Mouse (Mus musculus) MEL (cell line): ENCODE results near the gene Copz2. TPM values are rescaled to one million over a fixed set of nuclear protein-coding genes. Genes with fewer than 3 reads are reported as not detected.

Experiments
- DNase-seq: peaks from one replicate; pipeline ENCODE4 v3.0.0; 2011; ENCODE audit warnings: low read depth, low spot score
- H3K27ac ChIP-seq: 2 replicates; pipeline ENCODE4 v1.5.1; 2012; ENCODE audit warnings: low read depth, mild to moderate bottlenecking, control low read depth, low read length, moderate library complexity; ENCODE audit not compliant: control insufficient read depth
- H3K27me3 ChIP-seq, 2 experiments: fragments of 150-350 bp in 1 of 2; sonication (generic) in 1 of 2; 2 replicates each; pipeline ENCODE4 v1.6.1; 2012; ENCODE audit warnings: low read length in 2 of 2, mild to moderate bottlenecking in 2 of 2, improper control_type of control experiment in 1 of 2, moderate library complexity in 1 of 2; ENCODE audit not compliant: insufficient read depth in 2 of 2, control insufficient read depth in 1 of 2
- H3K36me3 ChIP-seq, 2 experiments: 2 replicates each; pipeline ENCODE4 v1.6.1; 2012 to 2014; ENCODE audit warnings: low read length in 2 of 2, improper control_type of control experiment in 1 of 2, inconsistent platforms in 1 of 2, mild to moderate bottlenecking in 1 of 2; ENCODE audit not compliant: insufficient read depth in 2 of 2, control insufficient read depth in 1 of 2
- H3K4me1 ChIP-seq, 2 experiments: fragments of 150-350 bp in 1 of 2; sonication (generic) in 1 of 2; 2 replicates each; pipeline ENCODE4 v1.6.1; 2012; ENCODE audit warnings: low read length in 2 of 2, improper control_type of control experiment in 1 of 2, mild to moderate bottlenecking in 1 of 2; ENCODE audit not compliant: insufficient read depth in 2 of 2, control insufficient read depth in 1 of 2
- H3K4me3 ChIP-seq, 2 experiments: fragments of 150-350 bp in 1 of 2; sonication (generic) in 1 of 2; 2 replicates each; pipeline ENCODE4 v1.5.1; 2012; ENCODE audit warnings: low read depth in 2 of 2, low read length in 2 of 2, mild to moderate bottlenecking in 2 of 2, moderate library complexity in 2 of 2, control low read depth in 1 of 2, improper control_type of control experiment in 1 of 2; ENCODE audit not compliant: control insufficient read depth in 1 of 2, insufficient read depth in 1 of 2
- H3K79me2 ChIP-seq: 2 replicates; pipeline ENCODE4 v1.6.1; 2012; ENCODE audit warnings: mild to moderate bottlenecking, low read length, moderate library complexity; ENCODE audit not compliant: control insufficient read depth, poor library complexity, insufficient read depth
- H3K9ac ChIP-seq: 2 replicates; pipeline ENCODE4 v1.6.1; 2012; ENCODE audit warnings: low read depth, mild to moderate bottlenecking, control low read depth, low read length, moderate library complexity; ENCODE audit not compliant: control insufficient read depth, poor library complexity, severe bottlenecking
- H3K9me3 ChIP-seq: fragments of 150-350 bp; sonication (generic); replicated peaks from 2 replicates; pipeline ENCODE4 v1.6.1; 2012; ENCODE audit warnings: mild to moderate bottlenecking, low read length, improper control_type of control experiment, moderate library complexity; ENCODE audit not compliant: insufficient read depth
- CHD1 ChIP-seq: IDR thresholded peaks from 2 replicates; pipeline ENCODE4 v1.6.1; 2012; ENCODE audit warnings: low read depth, mild to moderate bottlenecking, inconsistent platforms, low read length, improper control_type of control experiment
- CTCF ChIP-seq, 3 experiments: IDR thresholded peaks in 2 of 3; conservative IDR thresholded peaks in 1 of 3; 2 replicates each; pipeline ENCODE4 v1.5.1; 2011 to 2012; ENCODE audit warnings: low read length in 3 of 3, low read depth in 2 of 3, mild to moderate bottlenecking in 2 of 3, improper control_type of control experiment in 1 of 3, inconsistent platforms in 1 of 3, mixed read lengths in 1 of 3, moderate library complexity in 1 of 3; ENCODE audit not compliant: control insufficient read depth in 1 of 3, insufficient read depth in 1 of 3, poor library complexity in 1 of 3, severe bottlenecking in 1 of 3
- ELF1 ChIP-seq: IDR thresholded peaks from 2 replicates; pipeline ENCODE4 v1.6.1; 2014; ENCODE audit warnings: low read depth, mild to moderate bottlenecking, inconsistent platforms, low read length, improper control_type of control experiment, moderate library complexity
- EP300 ChIP-seq, 2 experiments: IDR thresholded peaks; 2 replicates each; pipeline ENCODE4 v1.6.1; 2011; ENCODE audit warnings: improper control_type of control experiment in 2 of 2, low read length in 2 of 2, low read depth in 1 of 2, mild to moderate bottlenecking in 1 of 2
- ETS1 ChIP-seq: IDR thresholded peaks from 2 replicates; pipeline ENCODE4 v1.6.1; 2012; ENCODE audit warnings: low read depth, mild to moderate bottlenecking, inconsistent platforms, low read length, improper control_type of control experiment, moderate library complexity
- GATA1 ChIP-seq: IDR thresholded peaks from 2 replicates; pipeline ENCODE4 v1.6.1; 2011; ENCODE audit warnings: low read depth, low read length, improper control_type of control experiment
- HCFC1 ChIP-seq: IDR thresholded peaks from 2 replicates; pipeline ENCODE4 v1.6.1; 2012; ENCODE audit warnings: low read depth, mild to moderate bottlenecking, inconsistent platforms, low read length, improper control_type of control experiment, moderate library complexity
- KAT2A ChIP-seq: conservative IDR thresholded peaks from 2 replicates; pipeline ENCODE4 v1.6.1; 2012; ENCODE audit warnings: low read depth, low read length, improper control_type of control experiment, inconsistent platforms
- MAX ChIP-seq: IDR thresholded peaks from 2 replicates; pipeline ENCODE4 v1.6.1; 2011; ENCODE audit warnings: low read length, improper control_type of control experiment
- MEF2A ChIP-seq: IDR thresholded peaks from 2 replicates; pipeline ENCODE4 v1.6.1; 2014; ENCODE audit warnings: low read depth, mild to moderate bottlenecking, inconsistent platforms, low read length, improper control_type of control experiment; ENCODE audit not compliant: poor library complexity, insufficient replicate concordance, severe bottlenecking; ENCODE audit errors: extremely low read depth
- MXI1 ChIP-seq: IDR thresholded peaks from 2 replicates; pipeline ENCODE4 v1.6.1; 2011; ENCODE audit warnings: mild to moderate bottlenecking, low read depth, low read length, improper control_type of control experiment
- MYB ChIP-seq: IDR thresholded peaks from 2 replicates; pipeline ENCODE4 v1.6.1; 2011; ENCODE audit warnings: mild to moderate bottlenecking, low read depth, low read length, improper control_type of control experiment
- MYC ChIP-seq: IDR thresholded peaks from 2 replicates; pipeline ENCODE4 v1.6.1; 2011; ENCODE audit warnings: low read depth, mild to moderate bottlenecking, low read length, improper control_type of control experiment, moderate library complexity
- NELFE ChIP-seq: IDR thresholded peaks from 2 replicates; pipeline ENCODE4 v1.6.1; 2011; ENCODE audit warnings: low read depth, low read length, improper control_type of control experiment
- RCOR1 ChIP-seq: IDR thresholded peaks from 2 replicates; pipeline ENCODE4 v1.6.1; 2012; ENCODE audit warnings: low read depth, mild to moderate bottlenecking, inconsistent platforms, low read length, improper control_type of control experiment
- SIN3A ChIP-seq: IDR thresholded peaks from 2 replicates; pipeline ENCODE4 v1.6.1; 2012; ENCODE audit warnings: low read length, improper control_type of control experiment, inconsistent platforms
- TAL1 ChIP-seq: IDR thresholded peaks from 2 replicates; pipeline ENCODE4 v1.6.1; 2012; ENCODE audit warnings: mild to moderate bottlenecking, inconsistent platforms, low read length, moderate library complexity, mixed read lengths
- TBP ChIP-seq: IDR thresholded peaks from 2 replicates; pipeline ENCODE4 v1.8.0; 2011; ENCODE audit warnings: low read depth, low read length, improper control_type of control experiment
- TCF12 ChIP-seq: IDR thresholded peaks from 2 replicates; pipeline ENCODE4 v1.6.1; 2014; ENCODE audit warnings: low read depth, mild to moderate bottlenecking, inconsistent platforms, low read length, improper control_type of control experiment, moderate library complexity
- USF1 ChIP-seq: IDR thresholded peaks from 2 replicates; pipeline ENCODE4 v1.6.1; 2014; ENCODE audit warnings: low read depth, mild to moderate bottlenecking, inconsistent platforms, low read length, improper control_type of control experiment, moderate library complexity
- ZC3H11A ChIP-seq: IDR thresholded peaks from 2 replicates; pipeline ENCODE4 v1.6.1; 2012; ENCODE audit warnings: low read depth, mild to moderate bottlenecking, inconsistent platforms, low read length, improper control_type of control experiment
- ZMIZ1 ChIP-seq: IDR thresholded peaks from 2 replicates; pipeline ENCODE4 v1.6.1; 2012; ENCODE audit warnings: low read depth, mild to moderate bottlenecking, inconsistent platforms, low read length, improper control_type of control experiment, moderate library complexity
- polyA plus RNA-seq, 2 experiments: library from polyadenylated mRNA; stranded (reverse) in 1 of 2; unstranded in 1 of 2; fragments of >175 nt in 1 of 2; fragments of >200 nt in 1 of 2; gene quantifications; 2 replicates each; pipeline versions ENCODE4 v1.2.1 to v1.2.4; 2012; ENCODE audit warnings: low replicate concordance in 2 of 2, low read depth in 1 of 2; ENCODE audit not compliant: insufficient read length in 2 of 2, insufficient read depth in 1 of 2, missing spikeins in 1 of 2
- total RNA-seq: library from RNA; depleted of rRNA; stranded (reverse); fragments of 300-350 nt; gene quantifications from 2 replicates; pipeline ENCODE4 v1.2.3, GENCODE M21; 2012

Copz2 gene
- total and polyA plus RNA-seq, 3 experiments = 2.1 to 6.3 TPM; not detected in 1

DNA sequence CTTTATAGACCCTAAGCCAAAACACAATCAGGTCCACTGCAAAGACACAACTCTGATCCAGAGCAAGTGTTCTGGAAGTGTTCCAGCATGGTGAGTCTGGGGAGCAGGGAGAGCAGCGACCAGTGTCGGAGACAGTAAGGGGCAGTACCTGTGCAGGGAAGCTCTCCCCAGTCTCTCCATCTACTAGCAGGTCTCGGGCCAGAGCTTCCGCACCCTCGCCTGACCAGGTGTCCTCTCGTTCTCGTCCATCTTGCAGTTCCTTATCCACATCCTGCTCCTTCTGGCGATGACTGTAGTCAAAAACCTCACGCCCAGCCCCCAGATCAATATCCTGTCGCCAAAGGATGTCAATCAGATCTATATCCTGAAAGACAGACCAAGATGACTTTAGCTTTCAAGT is 27.7 kb upstream of the Copz2 start:
- Histone ChIP-seq H3K27me3 (no peaks in the 10 kb centered on the region), H3K9ac (no peak overlapping the region; the same call in 1 of the 2 replicates), H3K36me3 (peaks cover 41 to 42% of the 10 kb centered on the region in 2 experiments), H3K4me1 (peaks cover 23 to 44% of the 10 kb centered on the region in 2 experiments; a peak in 3 of 4 replicates)
- DNase-seq = no peak
- TF ChIP-seq KAT2A = no peak
- TF ChIP-seq MYB = no peak
- no peak for TF ChIP-seq ZC3H11A
- TF ChIP-seq GATA1 = no peak
- no peak for TF ChIP-seq ZMIZ1
- no peak for TF ChIP-seq TAL1
- no peak for TF ChIP-seq TCF12
- no peak for TF ChIP-seq CTCF (IDR thresholded peaks at IDR 0.05 in 2 of 3, conservative IDR thresholded peaks at IDR 0.05 in 1 of 3; ENCODE audit: control insufficient read depth in 1 of 3, insufficient read depth in 1 of 3, low read depth in 2 of 3, low read length in 3 of 3, poor library complexity in 1 of 3, severe bottlenecking in 1 of 3)
- no peak for TF ChIP-seq MYC
- no peak for TF ChIP-seq SIN3A
- no peak for TF ChIP-seq NELFE
- TF ChIP-seq MXI1 = no peak
- no peak for TF ChIP-seq EP300 (IDR thresholded peaks at IDR 0.05; ENCODE audit: low read depth in 1 of 2, low read length in 2 of 2)
- TF ChIP-seq, all 39 proteins: peak for 0
- H3K4me3 ChIP-seq = no peak overlapping the region
- peak overlapping the region; percentile 70; the same call in 1 of the 2 replicates for H3K27ac ChIP-seq
- peaks cover 45% of the 10 kb centered on the region for H3K79me2 ChIP-seq
- H3K9me3 ChIP-seq = no peaks in the 10 kb centered on the region

DNA sequence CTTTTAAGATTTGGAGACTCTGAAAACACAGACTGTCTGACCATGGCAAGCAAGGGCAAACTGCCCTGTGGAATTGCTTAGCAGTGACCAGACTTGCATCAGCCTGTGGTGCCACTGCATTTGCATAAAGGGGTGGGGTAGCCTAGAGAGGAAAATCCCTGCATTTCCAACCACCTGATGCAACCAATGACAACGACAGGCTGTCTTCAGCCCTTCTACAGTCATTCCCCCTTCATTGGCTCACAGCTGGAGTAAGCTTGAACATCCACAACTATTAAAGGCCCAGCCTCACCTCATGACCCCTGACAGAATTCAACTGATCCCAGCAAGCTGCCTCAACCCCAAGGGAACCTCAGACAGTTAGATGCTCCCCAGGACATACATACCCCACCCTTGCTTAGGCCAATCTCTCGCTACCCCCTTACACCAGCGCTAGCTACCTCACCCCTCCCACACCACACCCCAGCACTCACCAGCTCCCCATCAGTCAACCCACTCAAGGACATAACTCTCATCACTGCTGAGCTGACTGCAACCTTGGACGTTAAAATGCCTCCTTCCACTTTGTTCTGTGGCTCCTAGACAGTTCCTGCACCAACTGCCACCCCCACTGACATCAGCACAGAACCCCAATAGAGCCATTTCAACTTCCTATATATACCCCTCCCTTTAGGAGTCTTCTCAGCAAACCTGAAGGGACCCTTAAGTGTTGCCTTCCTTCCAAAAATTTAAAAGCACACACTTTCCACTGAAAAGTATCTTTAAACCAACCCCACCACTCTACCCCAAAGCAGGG is 26.8 kb upstream of the Copz2 start:
- Histone ChIP-seq H3K4me1 (peaks cover 23 to 51% of the 10 kb centered on the region in 2 experiments; a peak in 3 of 4 replicates), H3K27me3 (no peaks in the 10 kb centered on the region), H3K9me3 (no peaks in the 10 kb centered on the region), H3K36me3 (peaks cover 46 to 49% of the 10 kb centered on the region in 2 experiments), H3K79me2 (peaks cover 54% of the 10 kb centered on the region), H3K9ac (peak overlapping the region; percentile 60), H3K4me3 (peak overlapping the region; percentile 7 to 57; a peak in 2 of 4 replicates), H3K27ac (peak overlapping the region; percentile 71)
- DNase-seq = peak; percentile 80
- TF ChIP-seq ELF1 (no peak), MXI1 (peak; percentile 38; the same call in 1 of the 2 replicates), SIN3A (peak; percentile 76), TCF12 (peak; percentile 46; the same call in 1 of the 2 replicates), MEF2A (no peak), NELFE (peak; percentile 18; the same call in 1 of the 2 replicates), ETS1 (peak; percentile 84; the same call in 1 of the 2 replicates), USF1 (peak; percentile 62; the same call in 1 of the 2 replicates), ZMIZ1 (peak; percentile 45; the same call in 1 of the 2 replicates), TBP (peak; percentile 15; the same call in 1 of the 2 replicates), EP300 (IDR thresholded peaks at IDR 0.05; ENCODE audit: low read depth in 1 of 2, low read length in 2 of 2) (peak in 1 of 2 experiments; percentile 54; a peak in 1 of 4 replicates), MAX (no peak), CHD1 (0 out of 2 replicates have a peak, but pooled peaks have one; percentile 50), HCFC1 (0 out of 2 replicates have a peak, but pooled peaks have one; percentile 8), RCOR1 (no peak)
